Mouse (Mus musculus) ES-E14 (cell line): ENCODE results near the gene Rad51ap2. TPM values are rescaled to one million over a fixed set of nuclear protein-coding genes. Genes with fewer than 3 reads are reported as not detected.

ENCODE experiments used
- DNase-seq: peaks from one replicate; pipeline ENCODE4 v3.0.0-alpha.2; 2013; ENCODE audit warnings: low read depth, low spot score
- H3K27ac ChIP-seq: 2 replicates; pipeline ENCODE4 v1.5.1; 2012; ENCODE audit warnings: low read depth, mild to moderate bottlenecking, low read length, moderate library complexity, mixed read lengths; ENCODE audit not compliant: poor library complexity, insufficient read depth, severe bottlenecking
- H3K36me3 ChIP-seq: 2 replicates; pipeline ENCODE4 v1.6.1; 2012; ENCODE audit warnings: mild to moderate bottlenecking, low read length, moderate library complexity, mixed read lengths; ENCODE audit not compliant: control insufficient read depth, poor library complexity, insufficient read depth, severe bottlenecking
- H3K4me1 ChIP-seq, 2 experiments: fragments of 150-350 bp in 1 of 2; sonication (generic) in 1 of 2; 2 replicates each; pipeline ENCODE4 v1.6.1; 2012; ENCODE audit warnings: low read length in 2 of 2, mild to moderate bottlenecking in 1 of 2, mixed read lengths in 1 of 2; ENCODE audit not compliant: control insufficient read depth in 2 of 2, insufficient read depth in 2 of 2, poor library complexity in 1 of 2
- H3K4me3 ChIP-seq, 2 experiments: fragments of 150-350 bp in 1 of 2; sonication (generic) in 1 of 2; 2 replicates each; pipeline ENCODE4 v1.5.1; 2012; ENCODE audit warnings: low read length in 2 of 2, low read depth in 1 of 2, mild to moderate bottlenecking in 1 of 2, mixed read lengths in 1 of 2; ENCODE audit not compliant: insufficient read depth in 1 of 2, poor library complexity in 1 of 2, severe bottlenecking in 1 of 2
- H3K9ac ChIP-seq: 2 replicates; pipeline ENCODE4 v1.6.1; 2012; ENCODE audit warnings: low read depth, mild to moderate bottlenecking, low read length, mixed read lengths; ENCODE audit not compliant: poor library complexity, insufficient read depth, severe bottlenecking
- H3K9me3 ChIP-seq: fragments of 150-350 bp; sonication (generic); 2 replicates; pipeline ENCODE4 v1.6.1; 2012; ENCODE audit warnings: low read depth, mild to moderate bottlenecking, low read length; ENCODE audit not compliant: control insufficient read depth, insufficient read depth
- CHD2 ChIP-seq: IDR thresholded peaks from 2 replicates; pipeline ENCODE4 v1.6.1; 2014; ENCODE audit warnings: mild to moderate bottlenecking, low read depth, low read length, inconsistent platforms
- HCFC1 ChIP-seq: IDR thresholded peaks from 2 replicates; pipeline ENCODE4 v1.6.1; 2012; ENCODE audit warnings: low read length, inconsistent platforms, borderline replicate concordance; ENCODE audit not compliant: insufficient read depth
- MAFK ChIP-seq: IDR thresholded peaks from 2 replicates; pipeline ENCODE4 v1.6.1; 2014; ENCODE audit warnings: mild to moderate bottlenecking, low read depth, low read length, inconsistent platforms; ENCODE audit not compliant: insufficient read depth
- ZC3H11A ChIP-seq: IDR thresholded peaks from 2 replicates; pipeline ENCODE4 v1.6.1; 2012; ENCODE audit warnings: low read depth, mild to moderate bottlenecking, inconsistent platforms, low read length, borderline replicate concordance
- ZNF384 ChIP-seq: IDR thresholded peaks from 2 replicates; pipeline ENCODE4 v1.6.1; 2012; ENCODE audit warnings: low read depth, low read length, inconsistent platforms
- in situ Hi-C, 2 experiments: fragments of 600-800 bp; cut with MboI; formaldehyde crosslinking; loops; one replicate each; pipeline ENCODE4 v1.15.1; 2025; ENCODE audit warnings: low sequenced_read_pairs in 2 of 2, inconsistent platforms in 1 of 2; ENCODE audit not compliant: unreplicated experiment in 2 of 2
- total RNA-seq: library from RNA; depleted of rRNA; stranded (reverse); fragments of 300-350 nt; gene quantifications from 2 replicates; pipeline ENCODE4 v1.2.3, GENCODE M21; 2012; rRNA removed

Rad51ap2 gene
- total RNA-seq, 1 experiment = 0.18 TPM

- peak overlapping the region; percentile 64 to 71 for H3K4me3 ChIP-seq
- TF ChIP-seq ZC3H11A (no peak), HCFC1 (no peak), CHD2 (no peak), MAFK (no peak), ZNF384 (no peak)
- DNase-seq = no peak
- H3K9ac ChIP-seq = peak overlapping the region; percentile 58
- no peaks in the 10 kb centered on the region for H3K36me3 ChIP-seq
- in situ Hi-C loops = no loop called here
- no peaks in the 10 kb centered on the region for H3K4me1 ChIP-seq
- no peak overlapping the region for H3K27ac ChIP-seq
- H3K9me3 ChIP-seq = no peaks in the 10 kb centered on the region
Observed at GRCm38 (mm10) chr12:11456213-11456612, 334 bp downstream of the Rad51ap2 start.

GRCm38 (mm10) chr12:11456632-11457031 is 753 bp downstream of the Rad51ap2 start:
- DNase-seq = no peak
- Histone ChIP-seq H3K36me3 (no peaks in the 10 kb centered on the region), H3K4me3 (peak overlapping the region in 1 of 2 experiments; percentile 64; a peak in 2 of 4 replicates), H3K9ac (no peak overlapping the region), H3K4me1 (no peaks in the 10 kb centered on the region), H3K27ac (no peak overlapping the region), H3K9me3 (no peaks in the 10 kb centered on the region)
- in situ Hi-C loops = no loop called here
- TF ChIP-seq ZC3H11A (no peak), CHD2 (no peak), ZNF384 (no peak), HCFC1 (no peak), MAFK (no peak)

Other genes with a start within 250 kb of the Rad51ap2 start
- not detected in 2 replicates for gene Msgn1, start 247.1 kb upstream of the Rad51ap2 start, total RNA-seq
- 19.8 and 23.4 TPM in 2 replicates for gene Gen1, start 190.3 kb upstream of the Rad51ap2 start, total RNA-seq
- gene Smc6, start 190.2 kb upstream of the Rad51ap2 start, total RNA-seq = 54.3 and 61.4 TPM in 2 replicates
- gene Vsnl1, start 19.5 kb upstream of the Rad51ap2 start, total RNA-seq = not detected in 2 replicates